Mouse (Mus musculus): ENCODE data around the gene Csrp3.

Gene Csrp3

GRCm38 (mm10) chr7:48830395-48830794 is 17.4 kb downstream of the Csrp3 start:
- in situ Hi-C loops (cut with MboI, MseI): no loop called here

GRCm38 (mm10) chr7:48829177-48829910 is 18.5 kb downstream of the Csrp3 start:
- in situ Hi-C loops (cut with MboI, MseI): no loop called here

GRCm38 (mm10) chr7:48825170-48825569 is 22.7 kb downstream of the Csrp3 start:
- in situ Hi-C loops (cut with MboI, MseI): no loop called here

- in situ Hi-C loops (cut with MboI, MseI): no loop called here
Measured at GRCm38 (mm10) chr7:48824671-48825070, 23.2 kb downstream of the Csrp3 start.

GRCm38 (mm10) chr7:48823621-48824020 is 24.2 kb downstream of the Csrp3 start:
- in situ Hi-C loops (cut with MboI, MseI): no loop called here

- in situ Hi-C loops (cut with MboI, MseI): no loop called here
Measured at GRCm38 (mm10) chr7:48821654-48822053, 26.2 kb downstream of the Csrp3 start.

GRCm38 (mm10) chr7:48813594-48813993 is 34.2 kb downstream of the Csrp3 start:
- in situ Hi-C loops (cut with MboI, MseI): no loop called here

- in situ Hi-C loops (cut with MboI, MseI): no loop called here
Measured at GRCm38 (mm10) chr7:48812358-48812757, 35.5 kb downstream of the Csrp3 start.

GRCm38 (mm10) chr7:48810652-48811051 is 37.2 kb downstream of the Csrp3 start:
- in situ Hi-C loops (cut with MboI, MseI): no loop called here

- in situ Hi-C loops (cut with MboI, MseI): no loop called here
Measured at GRCm38 (mm10) chr7:48806587-48806986, 41.2 kb downstream of the Csrp3 start.

GRCm38 (mm10) chr7:48803381-48803780 is 44.5 kb downstream of the Csrp3 start:
- in situ Hi-C loops (cut with MboI, MseI): no loop called here

- in situ Hi-C loops (cut with MboI, MseI): loop anchor here (5.0 kb wide), 2 partner anchors 72 to 1878 kb away; partner anchors contain the start of gene Tsg101
Measured at GRCm38 (mm10) chr7:48795130-48795529, 52.7 kb downstream of the Csrp3 start.

- in situ Hi-C loops (cut with MboI, MseI): no loop called here
Measured at GRCm38 (mm10) chr7:48791412-48791811, 56.4 kb downstream of the Csrp3 start.

- in situ Hi-C loops (cut with MboI, MseI): no loop called here
Measured at GRCm38 (mm10) chr7:48790117-48790516, 57.7 kb downstream of the Csrp3 start.

GRCm38 (mm10) chr7:48788851-48789572 is 58.8 kb downstream of the Csrp3 start, which contains the start of gene Zdhhc13:
Gene Zdhhc13, plus strand, starts transcription at chr7:48789003.
- in situ Hi-C loops (cut with MboI, MseI): no loop called here

- in situ Hi-C loops (cut with MboI, MseI): no loop called here
Measured at GRCm38 (mm10) chr7:48788348-48788747, 59.5 kb downstream of the Csrp3 start.

GRCm38 (mm10) chr7:48784773-48785523 is 62.9 kb downstream of the Csrp3 start:
- in situ Hi-C loops (cut with MboI, MseI): no loop called here

- in situ Hi-C loops (cut with MboI, MseI): no loop called here
Measured at GRCm38 (mm10) chr7:48782432-48782831, 65.4 kb downstream of the Csrp3 start.

All from T-helper 1 cell (primary cell).